Mouse (Mus musculus) B cell, adult 2 months (primary cell): ENCODE results near the gene Fam162a.
"Not testable (repeated sequence)": the region's sequence is repeated elsewhere in the genome, so short reads cannot be mapped to it uniquely, and the experiment has no call there.

Experiments used
- DNase-seq, 2 experiments: peaks; one replicate each; pipeline ENCODE4 v3.0.0; 2022

The Fam162a gene

DNA sequence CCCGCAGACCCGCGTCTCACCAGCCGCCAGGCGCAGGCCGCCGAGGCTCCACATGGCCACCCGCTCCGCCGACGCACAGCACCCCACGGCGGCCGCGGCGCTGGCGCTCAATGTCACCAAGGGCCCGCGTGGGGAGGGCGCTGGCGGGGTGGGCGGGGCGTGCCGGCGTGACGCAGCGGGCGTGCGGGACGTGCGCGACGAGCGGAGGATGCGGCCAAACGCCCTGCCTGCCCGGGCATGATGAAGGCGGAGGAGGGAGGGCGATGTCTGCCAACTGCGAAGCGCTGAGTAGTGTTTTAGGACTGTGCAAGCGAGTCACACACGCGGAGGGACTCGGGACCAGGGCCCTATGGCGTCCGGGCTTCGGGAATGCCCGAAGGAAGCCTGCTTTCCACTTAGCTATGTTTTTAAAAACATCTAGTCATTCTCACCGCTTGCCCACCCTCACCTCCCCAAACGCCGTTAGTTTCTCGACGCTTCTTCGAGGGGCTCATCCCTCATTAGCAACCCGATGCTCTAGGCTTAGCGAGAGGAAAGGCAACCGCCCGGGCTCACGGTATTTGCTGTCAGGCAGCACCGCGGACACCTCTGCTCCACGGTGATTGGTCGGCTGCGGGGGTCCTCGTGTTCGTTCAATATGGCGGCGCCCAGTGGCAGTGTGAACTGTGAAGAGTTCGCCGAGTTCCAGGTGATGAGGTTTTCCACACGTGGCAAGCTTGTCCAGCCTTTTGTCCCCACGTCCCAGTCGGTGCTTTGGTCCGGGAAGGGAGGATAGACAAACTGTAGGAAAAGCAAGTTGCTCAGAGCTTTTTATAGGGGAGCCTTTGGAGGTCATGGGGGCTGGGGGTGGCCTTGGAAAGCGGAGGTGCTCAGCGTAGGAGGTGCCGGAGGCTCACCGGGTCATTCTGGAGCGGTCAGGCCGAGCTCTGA is at the start of gene Fam162a, which contains the start of gene Ccdc58:
Fam162a (minus strand) TSS at position 145 of the 930 bp plus-strand sequence.
Ccdc58 (plus strand) TSS at position 236 of the 930 bp plus-strand sequence.
- DNase-seq = peak; percentile 94

- DNase-seq = not testable (repeated sequence)
Measured at GRCm38 (mm10) chr16:36115751-36116150, 44.4 kb upstream of the Fam162a start.

DNA sequence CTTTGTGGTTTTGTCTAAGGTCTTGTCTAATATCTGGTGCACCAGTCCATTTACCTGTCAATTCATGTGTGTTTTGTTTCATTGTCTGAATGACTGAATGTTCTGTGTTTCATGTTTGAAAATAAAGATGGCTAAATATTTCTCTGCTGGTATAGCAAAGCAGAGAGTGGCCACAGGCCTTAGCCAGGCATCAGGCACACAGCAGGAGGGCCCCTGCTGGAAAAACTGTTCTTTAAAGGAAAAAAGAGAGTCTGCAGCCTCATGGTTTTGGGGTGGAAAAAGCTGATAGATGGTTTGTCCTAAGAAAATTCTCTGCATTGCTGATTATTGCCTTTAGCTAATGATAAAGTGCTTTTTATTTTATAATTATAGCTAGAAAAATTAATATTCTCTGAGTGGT is 40.1 kb upstream of the Fam162a start:
- not testable (repeated sequence) for DNase-seq

DNA sequence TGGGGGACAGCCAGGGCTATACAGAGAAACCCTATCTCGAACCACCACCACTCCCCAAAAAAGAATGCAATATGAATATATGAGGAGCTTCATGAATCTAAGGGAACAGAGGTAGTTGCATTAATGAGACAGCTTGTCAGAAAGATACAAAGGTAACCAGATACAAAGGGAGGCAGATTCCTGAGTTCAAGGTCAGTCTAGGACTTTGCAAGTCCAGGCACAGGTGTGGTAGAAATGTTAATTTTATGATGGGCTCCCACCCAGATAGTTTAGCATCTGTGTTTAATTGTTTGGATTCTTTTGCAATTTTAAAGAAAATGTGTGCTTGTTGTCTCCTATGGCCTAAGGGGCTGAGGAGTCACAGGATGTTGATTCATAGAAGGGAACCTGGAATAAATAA is 30.8 kb upstream of the Fam162a start:
- no peak for DNase-seq

- DNase-seq = no peak
Measured at GRCm38 (mm10) chr16:36101526-36101925, 30.1 kb upstream of the Fam162a start.

GRCm38 (mm10) chr16:36097813-36098499 is 26.6 kb upstream of the Fam162a start:
- not testable (repeated sequence) for DNase-seq

DNA sequence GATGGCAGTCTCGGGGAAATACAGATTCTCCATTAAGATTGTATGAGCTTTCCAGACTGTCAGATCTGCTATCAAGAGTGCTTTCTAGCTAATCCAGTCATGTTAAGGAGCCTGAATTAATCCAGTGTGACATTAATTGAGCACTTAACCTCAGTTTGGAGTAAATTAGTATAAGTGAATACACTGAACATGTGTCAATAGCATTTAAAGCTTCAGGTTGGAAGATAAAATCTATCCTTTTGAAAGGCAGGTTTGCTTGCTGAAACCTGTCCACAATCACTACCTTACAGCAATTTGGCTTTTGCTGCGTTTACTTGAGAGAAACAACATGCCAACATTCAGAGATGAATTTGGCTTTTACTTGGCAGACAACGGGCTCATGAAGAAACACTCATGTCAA is 22.7 kb upstream of the Fam162a start:
- DNase-seq = no peak

- DNase-seq = no peak
Measured at GRCm38 (mm10) chr16:36090785-36091509, 19.6 kb upstream of the Fam162a start.

- DNase-seq = no peak
Measured at GRCm38 (mm10) chr16:36089850-36090616, 18.6 kb upstream of the Fam162a start.

GRCm38 (mm10) chr16:36089065-36089464 is 17.7 kb upstream of the Fam162a start:
- DNase-seq = no peak

DNA sequence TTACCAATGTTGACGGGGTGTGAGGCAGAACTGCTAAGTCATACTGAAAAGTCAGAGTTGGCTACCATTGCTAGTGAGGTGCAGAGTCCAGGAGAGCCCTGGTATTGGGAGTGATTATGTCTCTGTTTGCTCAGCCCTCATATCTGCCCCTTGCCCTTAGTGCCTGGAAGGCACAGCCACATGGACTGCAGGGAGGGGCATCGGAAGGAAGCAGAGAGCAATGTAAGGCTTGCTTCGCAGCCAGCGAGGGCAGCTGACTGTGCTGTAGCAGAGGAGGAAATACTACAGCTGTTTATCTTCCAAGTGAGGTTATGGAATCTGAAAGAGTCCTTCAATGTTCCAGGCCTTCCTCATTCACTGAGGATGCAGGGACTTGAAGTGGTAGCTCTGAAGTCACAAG is 16.5 kb upstream of the Fam162a start:
- no peak for DNase-seq

- DNase-seq = no peak
Measured at GRCm38 (mm10) chr16:36079916-36080315, 8.5 kb upstream of the Fam162a start.

DNA sequence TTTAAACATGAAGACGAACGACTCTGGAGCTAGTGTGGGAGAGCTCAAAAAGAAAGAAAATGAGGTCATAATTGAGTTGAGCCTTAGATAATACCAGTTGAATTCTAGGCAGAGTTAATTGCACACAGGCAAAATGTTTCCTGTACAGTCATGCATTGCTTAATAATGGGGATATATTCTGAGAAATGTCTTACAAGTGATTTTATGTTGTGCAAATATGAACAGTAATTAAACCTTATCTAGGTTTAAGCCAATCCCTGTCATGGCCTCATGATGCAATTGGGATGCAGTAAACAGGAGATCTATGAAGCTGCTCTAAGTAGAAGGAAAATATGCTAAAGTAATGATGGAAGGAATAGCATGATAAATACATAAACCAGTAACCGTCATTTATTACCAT is 3.4 kb upstream of the Fam162a start:
- DNase-seq = no peak

DNA sequence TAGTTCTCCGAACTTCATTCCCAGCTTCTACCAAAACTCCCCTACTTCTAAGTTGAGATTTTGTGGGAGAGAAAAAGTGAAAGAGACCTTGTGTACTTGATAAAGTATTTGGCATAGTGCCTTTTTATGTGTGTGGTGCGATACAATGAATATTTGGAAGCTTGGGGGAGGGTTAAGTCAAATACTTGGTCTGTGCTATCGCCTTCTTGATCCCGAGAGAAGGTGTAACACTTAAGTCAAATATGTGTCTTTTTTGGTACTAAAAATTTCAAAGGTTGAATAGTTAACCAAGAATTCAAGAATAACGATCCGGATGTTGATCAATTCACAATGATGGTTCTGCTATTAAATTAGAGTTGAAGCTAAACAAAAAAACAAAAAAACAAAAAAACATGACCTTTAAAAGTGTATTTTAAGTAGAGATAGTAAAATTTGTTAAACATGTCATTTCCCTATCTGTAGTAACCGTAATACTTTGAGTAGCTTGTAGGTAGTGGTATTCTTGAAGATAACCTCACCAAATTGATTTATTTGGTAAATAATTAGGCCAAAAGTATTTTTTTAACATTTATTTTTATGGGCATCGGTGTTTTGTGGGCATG is 1.1 kb upstream of the Fam162a start:
- DNase-seq = no peak

GRCm38 (mm10) chr16:36071071-36071449 is 334 bp downstream of the Fam162a start:
- no peak for DNase-seq

DNA sequence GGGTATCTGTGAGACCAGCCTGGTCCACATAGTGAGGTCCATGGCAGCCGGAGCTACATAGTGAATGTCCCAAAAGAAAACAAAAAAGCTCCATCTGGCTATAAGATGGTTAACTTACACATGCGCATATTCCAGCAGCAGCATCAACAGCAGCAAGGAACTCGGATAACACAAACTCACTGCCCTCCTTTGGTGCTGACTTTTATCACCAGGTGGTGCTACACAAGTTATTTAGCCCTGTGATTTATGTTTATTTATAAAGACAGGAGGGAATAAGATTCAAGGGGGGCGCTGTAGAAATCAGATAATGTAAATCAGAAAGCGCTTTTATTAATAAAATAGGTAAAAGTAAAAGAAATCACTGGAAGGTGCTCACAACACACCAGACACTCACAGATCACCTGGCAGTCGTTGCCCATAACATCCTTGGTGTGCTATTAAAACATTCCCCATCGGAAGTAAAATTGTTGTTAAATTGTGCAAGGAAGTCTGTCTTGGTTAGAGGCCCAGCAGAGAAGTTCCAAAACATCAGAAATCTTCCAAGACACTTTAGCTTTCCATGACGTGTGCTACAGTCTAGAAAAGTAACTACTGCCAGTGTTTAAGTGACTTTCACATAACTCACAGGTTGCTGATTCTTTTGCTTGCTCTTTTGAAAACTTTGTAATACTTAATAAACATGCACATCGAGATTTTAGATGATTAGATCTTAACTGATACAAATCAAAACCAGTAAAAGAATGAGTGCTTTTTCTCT is 1.4 kb downstream of the Fam162a start:
- no peak for DNase-seq

GRCm38 (mm10) chr16:36068356-36068755 is 3.0 kb downstream of the Fam162a start:
- no peak for DNase-seq

GRCm38 (mm10) chr16:36067694-36068093 is 3.7 kb downstream of the Fam162a start:
- no peak for DNase-seq

DNA sequence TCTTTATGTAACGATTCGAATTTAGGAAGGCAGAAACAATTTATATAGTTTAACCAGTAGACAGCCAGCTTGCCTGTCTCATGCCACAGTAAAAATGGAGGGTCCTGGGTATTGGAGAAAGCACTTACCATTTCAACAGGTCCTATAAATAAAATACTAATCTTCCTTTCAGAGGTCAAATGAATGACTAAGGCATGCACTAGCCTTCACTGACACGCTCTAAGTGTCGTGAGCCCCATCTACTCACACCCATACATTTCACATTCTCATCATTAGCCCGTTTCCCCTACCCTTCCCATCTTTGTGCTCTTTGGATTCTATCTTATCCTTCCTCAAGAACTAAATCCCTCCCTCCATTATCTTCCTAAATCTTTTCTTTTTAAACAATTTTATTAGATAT is 6.5 kb downstream of the Fam162a start:
- DNase-seq = no peak

GRCm38 (mm10) chr16:36063315-36063714 is 8.1 kb downstream of the Fam162a start:
- DNase-seq = no peak

DNA sequence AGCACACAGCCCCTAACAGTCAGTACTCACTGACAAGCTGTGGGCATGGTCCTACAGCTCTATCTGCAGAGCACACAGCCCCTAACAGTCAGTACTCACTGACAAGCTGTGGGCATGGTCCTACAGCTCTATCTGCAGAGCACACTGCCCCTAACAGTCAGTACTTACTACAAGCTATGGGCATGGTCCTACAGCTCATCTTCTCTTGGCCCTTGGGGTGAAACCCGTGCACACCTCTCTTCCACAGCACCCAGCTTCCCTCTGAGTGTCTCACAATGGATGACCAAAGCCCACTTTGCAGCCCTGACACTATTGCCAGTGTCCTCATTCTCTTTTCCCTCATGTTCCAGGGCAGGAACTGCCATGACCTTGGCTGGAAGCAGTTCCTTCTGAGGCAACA is 8.9 kb downstream of the Fam162a start:
- DNase-seq = not testable (repeated sequence)
